Mouse (Mus musculus) G1E (cell line): ENCODE measurements around the gene Mob2.

Experiments used
- CTCF ChIP-seq: IDR thresholded peaks from 2 replicates; pipeline ENCODE4 v1.5.1; 2012; ENCODE audit warnings: low read depth, low read length, inconsistent platforms, mixed read lengths
- GATA1 ChIP-seq: IDR thresholded peaks from 2 replicates; pipeline ENCODE4 v1.6.1; 2012; ENCODE audit warnings: borderline replicate concordance, low read length, inconsistent platforms, mixed read lengths
- POLR2AphosphoS5 ChIP-seq: IDR thresholded peaks from 2 replicates; pipeline ENCODE4 v1.6.1; 2012; ENCODE audit warnings: low read depth, low read length, inconsistent platforms; ENCODE audit not compliant: insufficient replicate concordance
- TAL1 ChIP-seq: conservative IDR thresholded peaks from 2 replicates; pipeline ENCODE4 v1.6.1; 2012; ENCODE audit warnings: low read depth, low read length, inconsistent platforms, mixed read lengths

DNA sequence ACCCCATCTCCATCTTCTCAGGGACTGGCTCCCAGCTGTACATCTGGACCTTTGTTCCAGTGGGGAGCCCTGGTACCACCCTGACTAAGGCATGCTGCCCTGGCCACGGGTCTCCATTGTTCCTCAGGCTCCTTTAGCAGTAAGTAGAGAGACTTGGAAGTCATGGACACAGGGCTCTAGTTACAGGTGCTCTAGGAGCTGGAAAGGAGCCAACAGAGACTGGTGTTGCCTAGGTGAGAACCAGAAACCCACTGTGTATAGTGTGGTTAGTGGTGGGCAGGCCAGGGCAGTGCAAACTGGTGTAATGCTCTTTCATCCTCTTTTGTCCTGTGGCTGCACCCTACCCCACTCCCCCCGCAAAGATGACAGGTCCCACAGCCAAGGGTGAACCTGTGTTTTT lies 69.7 kb downstream of the Mob2 start:
- TF ChIP-seq GATA1 (no peak), TAL1 (no peak), CTCF (no peak), POLR2AphosphoS5 (no peak)
